Mouse (Mus musculus) cerebellum, adult 9-10 months (tissue): ENCODE measurements at regions not wholly inside any gene's neighbourhood (a gene's known extent, or its start where the extent isn't known, plus 50 kb on each side); places are given as distances from the start of the nearest gene placed in this dataset.

Source experiments
- DNase-seq: peaks from one replicate; pipeline ENCODE4 v3.0.0; 2022

GRCm38 (mm10) chr15:36666566-36666965, 341.0 kb downstream of the Zfp706 start:
- no peak for DNase-seq

GRCm38 (mm10) chr15:36664391-36664790, 343.2 kb downstream of the Zfp706 start:
- DNase-seq, result no peak

GRCm38 (mm10) chr15:36660986-36661385, 346.6 kb downstream of the Zfp706 start:
- no peak for DNase-seq
